ENCODE assay signal across 8 mouse cellular contexts in genomic region chr5:75575567-75576515, GRCm38 (mm10). TPM values are rescaled to one million over a fixed set of nuclear protein-coding genes. Genes with fewer than 3 reads are reported as not detected.
DNase-seq lines count a peak whose midpoint lies in the region; ATAC-seq and TF ChIP-seq lines count a peak whose summit lies in the region.

No protein-coding gene starts in this region.

- peak; percentile 58 for TF ChIP-seq CTCF in Patski (IDR thresholded peaks at IDR 0.05)
- peak; percentile 47 for TF ChIP-seq CTCF in left cerebral cortex, adult 2 months (IDR thresholded peaks at IDR 0.05)

- POLR2A ChIA-PET in Patski (lab: Charles Lee): no interaction called here

- H3K27me3 ChIP-seq in Patski: peaks cover 15% of the 10 kb centered on the region
- H3K27me3 ChIP-seq in hindbrain, embryonic 12.5 days: peaks cover 3% of the 10 kb centered on the region; the same call in 1 of the 2 replicates

- peak overlapping the region; percentile 96 for H3K4me2 ChIP-seq in hindbrain, embryonic 12.5 days (replicated peaks)

- ATAC-seq in Patski: peak; percentile 23
- ATAC-seq in hindbrain, embryonic 12.5 days (ENCODE audit: low FRiP score): peak; percentile 83
- ATAC-seq in erythroid progenitor cell, adult 5-6 weeks (replicated peaks; ENCODE audit: low FRiP score, poor library complexity, severe bottlenecking): no peak

- no peak for DNase-seq in Patski (ENCODE audit: low read depth, low spot score)
- peak; percentile 31 for DNase-seq in c-Kit-positive CD71-positive TER-119-positive erythroid progenitor cells, embryonic 14.5 days (ENCODE audit: low spot score)
- DNase-seq in forelimb bud, embryonic 11.5 days (ENCODE audit: low read depth, low spot score): peak; percentile 75
- DNase-seq in left cerebral cortex, adult 2 months (ENCODE audit: extremely low spot score in 1 of 2, low spot score in 2 of 2): peak; percentile 33 to 34
- peak; percentile 15 for DNase-seq in lung, postnatal 25 days (ENCODE audit: low spot score)
- DNase-seq in right cerebral cortex, adult 2 months (ENCODE audit: low spot score in 2 of 2): peak; percentile 34 to 52

- in situ Hi-C loops in Patski (cut with MboI; ENCODE audit: low pct_unique_long_range_greater_than_20kb): loop anchor here (5.0 kb wide), 1 partner anchor 271 kb away; no protein-coding TSS in a partner anchor

- peak overlapping the region; percentile 81 for H3K27ac ChIP-seq in hindbrain, embryonic 12.5 days
- H3K27ac ChIP-seq in left cerebral cortex, adult 2 months: peak overlapping the region; percentile 40; the same call in 1 of the 2 replicates

- CTCF ChIA-PET in Patski (lab: Charles Lee): no interaction called here

- H3K4me3 ChIP-seq in hindbrain, embryonic 12.5 days: peak overlapping the region; percentile 75
- H3K4me3 ChIP-seq in left cerebral cortex, adult 2 months: peak overlapping the region; percentile 65

- H3K36me3 ChIP-seq in hindbrain, embryonic 12.5 days: no peaks in the 10 kb centered on the region

- peak overlapping the region; percentile 80 for H3K9ac ChIP-seq in hindbrain, embryonic 12.5 days

- no peaks in the 10 kb centered on the region for H3K9me3 ChIP-seq in hindbrain, embryonic 12.5 days (replicated peaks)

- WGBS in hindbrain, embryonic 12.5 days: under 1% methylated on average over 53 of the region's 53 CpGs

- H3K4me1 ChIP-seq in hindbrain, embryonic 12.5 days: peaks cover 21% of the 10 kb centered on the region

- intact Hi-C loops in left cerebral cortex, adult 2 months (cut with DNase I): loop anchor here (2.0 to 10.0 kb wide), 2 partner anchors 277 to 361 kb away; no protein-coding TSS in a partner anchor

RNA-seq across cellular contexts. Expression of gene Kit, which starts 1.1 kb away (rescaled TPM):
- polyA plus RNA-seq in Patski (2021): 1.5 TPM
- 41.6 and 46.1 TPM in 2 replicates for polyA plus RNA-seq in hindbrain, embryonic 12.5 days (2016; fragmentation: Nextera tagmentation; extraction: Ambion mirVana)
- total RNA-seq in left cerebral cortex, adult 2 months (2021): 10 to 100 TPM; 31.5 to 33.9 TPM
- 25.2 and 26.8 TPM in 2 replicates for total RNA-seq in erythroid progenitor cell, adult 5-6 weeks (2015; ENCODE audit: low replicate concordance)
- 3.2 and 6.8 TPM in 2 replicates for total RNA-seq in erythroid progenitor cell, adult 5-6 weeks (2017; ENCODE audit: low replicate concordance)
